Mouse (Mus musculus) thymus, adult 2 months (tissue): ENCODE measurements at regions not wholly inside any gene's neighbourhood (a gene's known extent, or its start where the extent isn't known, plus 50 kb on each side); places are given as distances from the start of the nearest gene placed in this dataset.

Experiments
- CTCF ChIP-seq: fragments of 200-500 bp; IDR thresholded peaks from 2 replicates; pipeline ENCODE4 v1.5.1; 2012; ENCODE audit warnings: mild to moderate bottlenecking, control low read depth, low read length, moderate library complexity, borderline replicate concordance; ENCODE audit not compliant: control insufficient read depth, poor library complexity, insufficient read depth; ENCODE audit errors: extremely low read depth
- POLR2A ChIP-seq: fragments of 200-500 bp; IDR thresholded peaks from 2 replicates; pipeline ENCODE4 v1.6.1; 2012; ENCODE audit warnings: mild to moderate bottlenecking, low read length, control low read depth, moderate library complexity; ENCODE audit not compliant: control insufficient read depth, poor library complexity, insufficient read depth; ENCODE audit errors: extremely low read depth

- TF ChIP-seq POLR2A (no peak), CTCF (no peak)
Measured at GRCm38 (mm10) chr15:88418881-88419280, 181.2 kb upstream of the Zdhhc25 start.
